Mouse (Mus musculus) intestine, embryonic 14.5 days (tissue): ENCODE results near the gene Dok7. TPM values are rescaled to one million over a fixed set of nuclear protein-coding genes. Genes with fewer than 3 reads are reported as not detected.

ENCODE experiments used
- ATAC-seq: fragments of 200-750 bp; cut with Nextera tagmentation; replicated peaks from 2 replicates; pipeline ENCODE4 v1.8.0; 2017; ENCODE audit warnings: low read depth, moderate number of reproducible peaks, moderate TSS enrichment, moderate library complexity; ENCODE audit not compliant: low FRiP score, low TSS enrichment
- DNase-seq: peaks from one replicate; pipeline ENCODE4 v3.0.0-alpha.2; 2018; ENCODE audit warnings: low spot score
- H3K27ac ChIP-seq: fragments of 300-500 bp; sonication (generic); 2 replicates; pipeline ENCODE4 v1.5.1; 2014; ENCODE audit warnings: low read depth, mild to moderate bottlenecking, control low read depth
- H3K27me3 ChIP-seq: fragments of 300-500 bp; sonication (generic); replicated peaks from 2 replicates; pipeline ENCODE4 v1.6.1; 2014; ENCODE audit warnings: low read length, control low read depth; ENCODE audit not compliant: control insufficient read depth, insufficient read depth
- H3K36me3 ChIP-seq: fragments of 300-500 bp; sonication (generic); 2 replicates; pipeline ENCODE4 v1.6.1; 2014; ENCODE audit warnings: low read length, control low read depth; ENCODE audit not compliant: control insufficient read depth, insufficient read depth
- H3K4me1 ChIP-seq: fragments of 300-500 bp; sonication (generic); replicated peaks from 2 replicates; pipeline ENCODE4 v1.6.1; 2014; ENCODE audit warnings: low read length, control low read depth, mixed read lengths; ENCODE audit not compliant: control insufficient read depth, insufficient read depth
- H3K4me2 ChIP-seq: fragments of 300-500 bp; sonication (generic); 2 replicates; pipeline ENCODE4 v1.6.1; 2014; ENCODE audit warnings: low read length
- H3K4me3 ChIP-seq: fragments of 300-500 bp; sonication (generic); 2 replicates; pipeline ENCODE4 v1.5.1; 2014; ENCODE audit warnings: low read depth, low read length, control low read depth, mixed read lengths
- H3K9ac ChIP-seq: fragments of 300-500 bp; sonication (generic); 2 replicates; pipeline ENCODE4 v1.6.1; 2014; ENCODE audit warnings: mild to moderate bottlenecking, low read length
- H3K9me3 ChIP-seq: fragments of 300-500 bp; sonication (generic); 2 replicates; pipeline ENCODE4 v1.6.1; 2016; ENCODE audit warnings: low read length, control low read depth; ENCODE audit not compliant: control insufficient read depth
- WGBS: fragments of 180-500 bp; shearing (Covaris S2); extraction: QIAGEN DNeasy Blood & Tissue Kit; methylation state at CpG from one replicate; pipeline ENCODE4 v1.1.7; 2014; 5-methylcytosine and 5-hydroxymethylcytosine counted together
- polyA plus RNA-seq: library from polyadenylated mRNA; unstranded; fragments of >200 nt; fragmentation: Nextera tagmentation; extraction: Ambion mirVana; gene quantifications from 2 replicates; pipeline ENCODE4 v1.2.1, GENCODE M21; 2014

Gene Dok7
- polyA plus RNA-seq, 1 experiment from 2014 or later, result 1.4 TPM

DNA sequence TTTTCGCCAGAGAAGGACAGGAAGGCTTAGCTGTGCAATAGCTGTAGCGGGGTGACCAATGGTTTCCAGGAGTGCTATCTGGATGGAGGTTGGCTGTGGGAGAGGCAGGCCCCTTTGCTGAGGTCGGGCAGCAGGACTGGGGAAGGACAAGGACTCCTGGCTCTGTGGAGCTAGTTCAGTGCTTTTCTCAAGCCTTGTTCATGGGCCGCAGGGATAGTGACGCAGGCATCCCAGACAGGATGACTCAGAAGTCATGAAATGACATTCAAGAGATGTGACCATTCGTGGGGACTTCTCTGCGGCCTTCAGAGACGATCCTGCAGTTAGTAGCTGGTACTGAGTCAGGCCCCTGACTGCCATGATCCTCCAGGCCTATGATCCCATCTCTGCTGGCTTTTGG, 13.7 kb downstream of the Dok7 start:
- 88% methylated on average over 8 of the region's 8 CpGs for WGBS
- H3K4me3 ChIP-seq, result no peak overlapping the region

DNA sequence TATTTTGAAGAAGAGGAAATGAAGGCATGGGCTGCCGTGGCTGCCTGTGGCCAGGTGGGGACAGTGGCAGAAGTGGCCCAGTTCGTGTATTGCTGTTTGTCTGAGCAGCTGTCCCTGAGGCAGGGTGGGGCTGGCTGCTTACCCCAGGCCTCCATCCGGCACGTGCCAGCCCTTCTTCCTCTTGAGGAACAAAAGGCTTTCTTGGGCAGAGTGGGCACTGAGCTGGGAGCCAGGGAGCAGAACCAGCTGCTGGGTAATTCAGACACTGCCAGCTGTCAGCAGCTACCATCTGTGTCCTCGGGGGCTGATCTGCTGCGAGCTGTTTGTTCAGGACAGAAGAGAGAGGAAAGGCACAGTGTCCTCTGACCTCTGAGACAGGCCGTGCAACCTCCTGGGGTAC, 14.4 kb downstream of the Dok7 start:
- H3K4me3 ChIP-seq, result no peak overlapping the region

More for the DNA sequence above, 13.7 kb downstream of the Dok7 start:
- Histone ChIP-seq H3K36me3 (no peaks in the 10 kb centered on the region), H3K9me3 (no peaks in the 10 kb centered on the region), H3K4me2 (no peak overlapping the region), H3K4me1 (no peaks in the 10 kb centered on the region), H3K27me3 (no peaks in the 10 kb centered on the region), H3K27ac (no peak overlapping the region), H3K9ac (no peak overlapping the region)
- DNase-seq (no peak), ATAC-seq (no peak)

DNA sequence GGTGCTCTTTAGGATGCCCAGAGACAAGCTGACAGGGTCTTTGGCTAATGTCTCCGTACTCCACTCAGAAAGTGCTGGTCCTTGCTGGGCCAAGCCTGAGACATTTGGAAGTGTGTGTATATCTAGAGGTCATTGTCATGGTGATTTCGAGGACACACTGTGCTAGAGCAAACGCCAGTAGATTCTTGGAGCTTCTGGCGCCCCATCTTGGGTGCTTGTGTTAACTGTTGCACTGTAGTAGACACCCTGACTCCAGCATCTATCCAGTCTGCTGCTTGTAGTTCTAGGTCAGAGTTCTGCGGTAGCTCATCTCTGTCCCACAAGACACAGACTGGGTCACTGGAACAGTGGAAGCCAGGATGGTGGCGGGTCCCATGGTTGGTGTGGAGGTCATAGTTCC, 15.3 kb downstream of the Dok7 start:
- WGBS, result 91% methylated on average over 6 of the region's 6 CpGs
- Histone ChIP-seq H3K27me3 (no peaks in the 10 kb centered on the region), H3K9ac (no peak overlapping the region), H3K4me2 (no peak overlapping the region), H3K4me3 (no peak overlapping the region), H3K4me1 (no peaks in the 10 kb centered on the region), H3K9me3 (no peaks in the 10 kb centered on the region), H3K27ac (no peak overlapping the region), H3K36me3 (no peaks in the 10 kb centered on the region)
- no peak for ATAC-seq
- DNase-seq, result no peak

More for the DNA sequence above, 14.4 kb downstream of the Dok7 start:
- ATAC-seq (no peak), DNase-seq (no peak)
- H3K36me3 ChIP-seq, result no peaks in the 10 kb centered on the region
- H3K9me3 ChIP-seq, result no peaks in the 10 kb centered on the region
- H3K27ac ChIP-seq, result no peak overlapping the region
- H3K9ac ChIP-seq, result no peak overlapping the region
- 60% methylated on average over 7 of the region's 7 CpGs for WGBS
- no peak overlapping the region for H3K4me2 ChIP-seq
- H3K27me3 ChIP-seq, result no peaks in the 10 kb centered on the region
- no peaks in the 10 kb centered on the region for H3K4me1 ChIP-seq

DNA sequence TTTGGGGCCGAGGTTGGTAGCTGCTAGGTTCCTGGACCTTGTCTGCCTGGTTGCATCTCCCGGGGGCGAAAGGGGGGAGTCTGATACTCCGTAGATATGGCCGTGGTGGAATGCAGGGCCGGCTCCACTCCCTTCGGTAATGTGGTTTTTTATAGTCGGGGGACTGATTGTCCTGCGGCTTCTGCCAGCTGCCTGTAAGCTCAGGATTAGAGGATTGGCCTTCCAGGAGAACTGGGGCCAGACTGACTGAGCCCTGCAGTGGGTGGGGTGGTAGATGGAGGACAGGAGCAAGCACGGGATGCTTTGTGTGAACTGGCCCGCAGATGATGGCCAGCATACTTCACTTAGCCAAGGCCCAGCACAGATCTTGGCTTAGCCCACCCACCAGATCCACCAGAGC, 16.7 kb downstream of the Dok7 start:
- no peaks in the 10 kb centered on the region for H3K36me3 ChIP-seq
- no peaks in the 10 kb centered on the region for H3K27me3 ChIP-seq
- ATAC-seq, result no peak
- DNase-seq, result no peak
- no peaks in the 10 kb centered on the region for H3K4me1 ChIP-seq
- H3K27ac ChIP-seq, result no peak overlapping the region
- no peaks in the 10 kb centered on the region for H3K9me3 ChIP-seq
- H3K9ac ChIP-seq, result no peak overlapping the region
- H3K4me2 ChIP-seq, result no peak overlapping the region
- WGBS, result 78% methylated on average over 11 of the region's 11 CpGs
- no peak overlapping the region for H3K4me3 ChIP-seq

DNA sequence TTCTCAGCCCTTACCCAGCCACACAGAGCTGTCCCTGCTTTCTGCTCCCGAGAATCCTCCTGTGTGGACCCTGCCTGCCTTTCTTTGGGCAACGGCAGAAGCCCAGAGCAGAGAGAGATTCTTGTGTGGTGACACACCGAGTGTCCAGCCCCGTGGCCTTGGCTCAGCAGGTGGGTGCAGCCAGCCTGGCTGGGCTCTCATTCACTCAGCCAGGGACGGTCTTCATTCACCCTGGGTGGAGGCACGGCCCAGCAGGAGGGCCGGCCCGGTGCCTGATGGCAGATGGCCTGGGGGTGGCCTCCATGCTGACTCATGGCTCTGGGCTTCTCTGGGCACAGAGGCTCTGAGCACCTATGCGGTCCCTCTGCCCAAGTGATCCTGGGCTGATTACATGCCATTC, 17.4 kb downstream of the Dok7 start:
- H3K36me3 ChIP-seq, result no peaks in the 10 kb centered on the region
- no peaks in the 10 kb centered on the region for H3K9me3 ChIP-seq
- H3K4me1 ChIP-seq, result no peaks in the 10 kb centered on the region
- DNase-seq (no peak), ATAC-seq (no peak)
- H3K27me3 ChIP-seq, result peaks cover 5% of the 10 kb centered on the region; the same call in 1 of the 2 replicates
- no peak overlapping the region for H3K9ac ChIP-seq
- no peak overlapping the region for H3K4me3 ChIP-seq
- H3K4me2 ChIP-seq, result no peak overlapping the region
- WGBS, result 73% methylated on average over 9 of the region's 9 CpGs
- no peak overlapping the region for H3K27ac ChIP-seq

DNA sequence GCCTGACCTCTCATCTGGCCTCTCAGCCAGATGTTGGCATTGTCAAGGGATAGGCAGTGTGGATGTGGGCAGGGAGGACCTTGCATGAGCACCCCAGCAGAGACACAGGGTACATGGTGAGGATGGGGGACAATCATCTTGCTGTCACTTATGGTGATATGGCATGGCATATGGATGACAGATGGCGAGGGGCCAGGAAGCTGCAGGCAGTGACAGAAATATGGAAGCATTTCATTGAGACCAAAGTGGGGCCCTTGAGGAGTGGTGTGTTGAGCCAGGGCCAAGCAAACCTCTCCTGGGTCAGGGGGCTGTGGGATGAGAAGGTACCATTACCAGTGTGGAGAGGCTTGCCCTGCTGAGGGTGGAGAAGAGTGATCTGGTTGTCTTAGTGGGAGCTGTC, 19.8 kb downstream of the Dok7 start:
- Histone ChIP-seq H3K9ac (no peak overlapping the region), H3K36me3 (no peaks in the 10 kb centered on the region), H3K4me1 (no peaks in the 10 kb centered on the region), H3K27me3 (peaks cover 15% of the 10 kb centered on the region; the same call in 1 of the 2 replicates), H3K4me2 (no peak overlapping the region), H3K27ac (no peak overlapping the region), H3K9me3 (no peaks in the 10 kb centered on the region), H3K4me3 (no peak overlapping the region)
- 89% methylated on average over 1 of the region's 1 CpGs for WGBS
- DNase-seq, result no peak
- no peak for ATAC-seq

DNA sequence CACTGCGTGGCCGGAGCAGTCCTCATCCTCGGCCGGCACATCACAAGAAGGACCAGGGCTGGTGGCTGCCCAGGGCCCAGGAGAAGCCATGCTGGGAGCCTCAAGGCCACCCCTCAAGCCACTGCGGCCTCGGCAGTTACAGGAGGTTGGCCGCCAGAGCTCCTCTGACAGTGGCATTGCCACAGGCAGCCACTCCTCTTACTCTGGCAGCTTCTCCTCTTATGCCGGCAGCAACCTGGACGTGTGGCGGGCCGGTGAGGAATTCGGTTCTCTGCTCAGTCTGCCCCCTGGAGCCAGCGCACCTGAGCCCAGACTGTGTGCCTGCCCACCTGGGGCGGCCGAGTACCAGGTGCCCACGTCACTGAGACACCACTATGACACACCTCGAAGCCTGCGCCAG, 22.5 kb downstream of the Dok7 start:
- no peak overlapping the region for H3K9ac ChIP-seq
- H3K27ac ChIP-seq, result no peak overlapping the region
- DNase-seq (no peak), ATAC-seq (no peak)
- H3K4me3 ChIP-seq, result no peak overlapping the region
- H3K27me3 ChIP-seq, result peaks cover 15% of the 10 kb centered on the region; the same call in 1 of the 2 replicates
- H3K4me1 ChIP-seq, result no peaks in the 10 kb centered on the region
- no peak overlapping the region for H3K4me2 ChIP-seq
- no peaks in the 10 kb centered on the region for H3K36me3 ChIP-seq
- no peaks in the 10 kb centered on the region for H3K9me3 ChIP-seq
- WGBS, result 43% methylated on average over 18 of the region's 18 CpGs

DNA sequence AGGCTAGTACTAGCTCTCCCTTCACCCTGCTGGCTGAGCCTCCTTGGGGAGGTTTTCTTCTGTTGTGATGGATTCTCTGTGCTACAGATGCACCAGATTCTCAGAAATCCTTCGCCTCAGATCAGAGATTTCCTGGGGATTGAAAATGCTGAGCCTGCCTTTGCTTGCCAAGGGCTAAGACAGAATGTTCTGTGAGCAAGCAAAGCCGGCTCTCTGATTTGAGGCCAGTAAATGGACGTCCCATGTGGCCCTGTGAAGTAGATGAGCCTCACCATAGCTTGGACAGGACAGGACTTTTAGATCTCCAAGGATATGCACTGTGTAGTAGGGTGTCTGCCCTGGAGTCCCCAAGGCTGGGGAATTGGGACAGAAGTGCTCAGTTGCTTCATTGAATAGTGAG, 28.3 kb downstream of the Dok7 start:
- 0 out of 2 replicates have a peak, but pooled peaks cover 2% of the 10 kb centered on the region for H3K27me3 ChIP-seq
- no peak overlapping the region for H3K9ac ChIP-seq
- no peak overlapping the region for H3K4me2 ChIP-seq
- DNase-seq (no peak), ATAC-seq (no peak)
- H3K9me3 ChIP-seq, result no peaks in the 10 kb centered on the region
- WGBS, result 73% methylated on average over 3 of the region's 3 CpGs
- no peak overlapping the region for H3K4me3 ChIP-seq
- H3K36me3 ChIP-seq, result no peaks in the 10 kb centered on the region
- no peak overlapping the region for H3K27ac ChIP-seq
- H3K4me1 ChIP-seq, result no peaks in the 10 kb centered on the region

DNA sequence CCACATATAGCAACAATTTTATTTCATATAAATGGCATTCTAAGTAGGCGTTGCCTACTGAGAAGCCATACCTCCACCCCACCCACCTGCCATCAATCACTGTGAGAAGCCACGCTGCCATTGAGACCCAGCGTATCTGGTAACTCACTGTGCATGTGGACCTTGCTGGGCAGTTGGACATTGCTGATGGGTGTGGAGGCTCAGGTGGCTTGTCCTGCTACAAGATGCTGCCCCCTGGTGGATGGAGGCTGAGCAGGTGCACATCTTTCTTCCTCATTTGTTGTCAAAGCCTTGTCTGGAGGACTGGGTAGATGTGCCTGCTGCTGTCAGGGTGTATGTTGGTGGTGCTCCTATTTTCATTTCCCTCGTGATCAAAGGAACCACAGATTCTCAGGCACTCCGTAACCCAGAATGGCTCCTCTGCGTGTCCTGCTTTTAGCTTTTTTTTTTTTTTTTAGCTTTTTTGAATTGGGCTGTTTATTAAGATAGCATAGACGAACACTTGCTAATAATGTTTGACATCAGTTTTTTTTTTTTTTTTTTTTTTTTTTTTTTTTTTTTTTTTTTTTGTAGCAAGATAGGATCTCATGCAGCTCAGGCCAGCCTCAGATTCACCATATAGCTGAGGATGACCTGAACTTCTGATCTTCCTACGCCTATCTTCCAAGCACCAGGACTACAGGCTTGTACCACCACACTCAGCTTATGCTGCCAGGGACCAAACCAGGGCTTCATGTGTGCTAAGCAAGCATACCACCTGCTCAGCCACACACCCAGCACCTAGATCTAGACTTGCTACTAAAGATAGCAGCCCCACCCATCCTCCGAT, 32.4 kb downstream of the Dok7 start:
- ATAC-seq (no peak), DNase-seq (peak; percentile 70)
- 64% methylated on average over 9 of the region's 9 CpGs for WGBS

More for the DNA sequence above, 32.4 kb downstream of the Dok7 start:
- H3K27me3 ChIP-seq, result no peaks in the 10 kb centered on the region
- no peak overlapping the region for H3K27ac ChIP-seq
- H3K36me3 ChIP-seq, result peaks cover 27% of the 10 kb centered on the region
- H3K4me2 ChIP-seq, result no peak overlapping the region
- no peak overlapping the region for H3K4me3 ChIP-seq
- H3K9me3 ChIP-seq, result no peaks in the 10 kb centered on the region
- H3K9ac ChIP-seq, result no peak overlapping the region
- no peaks in the 10 kb centered on the region for H3K4me1 ChIP-seq
